Mouse (Mus musculus): ENCODE data around the gene Jdp2. TPM values are rescaled to one million over a fixed set of nuclear protein-coding genes. Genes with fewer than 3 reads are reported as not detected.

The Jdp2 gene
- total and polyA plus RNA-seq, 2 experiments from 2014 or later, result 0.89 to 15.4 TPM

- Histone ChIP-seq H3K27me3 (ENCODE audit: insufficient read depth, low read length) (no peaks in the 10 kb centered on the region), H3K4me1 (ENCODE audit: insufficient read depth, low read length) (peaks cover 33% of the 10 kb centered on the region), H3K9ac (replicated peaks; ENCODE audit: low read length) (peak overlapping the region; percentile 95), H3K9me3 (ENCODE audit: low read length) (no peaks in the 10 kb centered on the region), H3K27ac (peak overlapping the region; percentile 95), H3K4me3 (ENCODE audit: low read length) (peak overlapping the region; percentile 91), H3K36me3 (ENCODE audit: insufficient read depth, low read length) (no peaks in the 10 kb centered on the region), H3K4me2 (ENCODE audit: low read depth, low read length) (peak overlapping the region; percentile 84)
- no peak for TF ChIP-seq CTCF (IDR thresholded peaks at IDR 0.05; ENCODE audit: low read depth)
- under 1% methylated on average over 28 of the region's 49 CpGs for WGBS
- ATAC-seq, result peak; percentile 74
- peak; percentile 54 for DNase-seq (ENCODE audit: low spot score)
Measured at GRCm38 (mm10) chr12:85599478-85600152, 788 bp downstream of the Jdp2 start.

GRCm38 (mm10) chr12:85600637-85601036 is 1.8 kb downstream of the Jdp2 start:
- Histone ChIP-seq H3K27me3 (ENCODE audit: insufficient read depth, low read length) (no peaks in the 10 kb centered on the region), H3K4me3 (ENCODE audit: low read length) (peak overlapping the region; percentile 91), H3K4me1 (ENCODE audit: insufficient read depth, low read length) (peaks cover 33% of the 10 kb centered on the region), H3K9me3 (ENCODE audit: low read length) (no peaks in the 10 kb centered on the region), H3K9ac (replicated peaks; ENCODE audit: low read length) (peak overlapping the region; percentile 95; the same call in 1 of the 2 replicates), H3K27ac (no peak overlapping the region), H3K4me2 (ENCODE audit: low read depth, low read length) (peak overlapping the region; percentile 84), H3K36me3 (ENCODE audit: insufficient read depth, low read length) (no peaks in the 10 kb centered on the region)
- ATAC-seq (no peak), DNase-seq (ENCODE audit: low spot score) (no peak)
- no peak for TF ChIP-seq CTCF (IDR thresholded peaks at IDR 0.05; ENCODE audit: low read depth)
- 45% methylated on average over 7 of the region's 7 CpGs for WGBS

DNA sequence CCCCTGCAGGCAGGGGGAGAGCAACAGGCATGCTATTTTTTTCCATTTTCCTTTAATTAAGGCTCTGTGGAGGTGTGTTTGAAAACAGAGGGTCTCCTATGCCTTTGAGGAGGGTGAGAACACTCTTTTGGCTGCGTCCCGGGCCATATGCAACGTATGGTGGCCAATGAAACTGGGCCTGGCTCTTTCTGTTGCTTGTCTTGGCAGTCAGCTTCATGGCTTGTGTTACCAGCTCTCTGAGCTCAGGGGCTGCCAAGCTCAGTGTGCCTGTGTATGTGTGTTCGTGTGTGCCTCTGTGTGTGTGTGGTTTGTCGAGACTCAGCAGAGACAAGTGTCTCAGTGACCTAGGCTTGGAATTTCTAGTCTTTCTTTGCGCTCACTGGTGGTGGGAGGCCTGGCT is 2.7 kb downstream of the Jdp2 start:
- Histone ChIP-seq H3K27me3 (ENCODE audit: insufficient read depth, low read length) (no peaks in the 10 kb centered on the region), H3K4me2 (ENCODE audit: low read depth, low read length) (peak overlapping the region; percentile 84), H3K36me3 (ENCODE audit: insufficient read depth, low read length) (no peaks in the 10 kb centered on the region), H3K9me3 (ENCODE audit: low read length) (no peaks in the 10 kb centered on the region), H3K27ac (no peak overlapping the region), H3K9ac (replicated peaks; ENCODE audit: low read length) (no peak overlapping the region), H3K4me1 (ENCODE audit: insufficient read depth, low read length) (peaks cover 33% of the 10 kb centered on the region), H3K4me3 (ENCODE audit: low read length) (no peak overlapping the region)
- ATAC-seq (no peak), DNase-seq (ENCODE audit: low spot score) (no peak)
- 68% methylated on average over 6 of the region's 6 CpGs for WGBS
- no peak for TF ChIP-seq CTCF (IDR thresholded peaks at IDR 0.05; ENCODE audit: low read depth)

GRCm38 (mm10) chr12:85602153-85602552 is 3.3 kb downstream of the Jdp2 start:
- DNase-seq (ENCODE audit: low spot score) (no peak), ATAC-seq (no peak)
- Histone ChIP-seq H3K4me2 (ENCODE audit: low read depth, low read length) (0 out of 2 replicates have a peak overlapping the region, but pooled peaks have one; percentile 7), H3K4me1 (ENCODE audit: insufficient read depth, low read length) (peaks cover 33% of the 10 kb centered on the region), H3K4me3 (ENCODE audit: low read length) (no peak overlapping the region), H3K36me3 (ENCODE audit: insufficient read depth, low read length) (no peaks in the 10 kb centered on the region), H3K27ac (no peak overlapping the region), H3K9ac (replicated peaks; ENCODE audit: low read length) (no peak overlapping the region), H3K27me3 (ENCODE audit: insufficient read depth, low read length) (no peaks in the 10 kb centered on the region), H3K9me3 (ENCODE audit: low read length) (no peaks in the 10 kb centered on the region)
- 76% methylated on average over 2 of the region's 2 CpGs for WGBS
- no peak for TF ChIP-seq CTCF (IDR thresholded peaks at IDR 0.05; ENCODE audit: low read depth)

- no peak for DNase-seq (ENCODE audit: low spot score)
- Histone ChIP-seq H3K27ac (no peak overlapping the region), H3K36me3 (ENCODE audit: insufficient read depth, low read length) (no peaks in the 10 kb centered on the region), H3K9ac (replicated peaks; ENCODE audit: low read length) (no peak overlapping the region), H3K4me3 (ENCODE audit: low read length) (no peak overlapping the region), H3K27me3 (ENCODE audit: insufficient read depth, low read length) (no peaks in the 10 kb centered on the region), H3K4me2 (ENCODE audit: low read depth, low read length) (no peak overlapping the region), H3K4me1 (ENCODE audit: insufficient read depth, low read length) (peaks cover 33% of the 10 kb centered on the region), H3K9me3 (ENCODE audit: low read length) (no peaks in the 10 kb centered on the region)
- ATAC-seq, result no peak
- 82% methylated on average over 12 of the region's 12 CpGs for WGBS
- TF ChIP-seq CTCF (IDR thresholded peaks at IDR 0.05; ENCODE audit: low read depth), result no peak
Measured at GRCm38 (mm10) chr12:85602811-85603210, 4.0 kb downstream of the Jdp2 start.

- no peaks in the 10 kb centered on the region for H3K9me3 ChIP-seq (ENCODE audit: low read length)
- H3K4me1 ChIP-seq (ENCODE audit: insufficient read depth, low read length), result peaks cover 27% of the 10 kb centered on the region
- DNase-seq (ENCODE audit: low spot score), result no peak
- H3K27ac ChIP-seq, result no peak overlapping the region
- no peak for ATAC-seq
- 0 out of 2 replicates have a peak, but pooled peaks cover 5% of the 10 kb centered on the region for H3K36me3 ChIP-seq (ENCODE audit: insufficient read depth, low read length)
- WGBS, result 59% methylated on average over 9 of the region's 9 CpGs
- H3K4me3 ChIP-seq (ENCODE audit: low read length), result no peak overlapping the region
- TF ChIP-seq CTCF (IDR thresholded peaks at IDR 0.05; ENCODE audit: low read depth), result no peak
- H3K9ac ChIP-seq (replicated peaks; ENCODE audit: low read length), result no peak overlapping the region
- H3K27me3 ChIP-seq (ENCODE audit: insufficient read depth, low read length), result no peaks in the 10 kb centered on the region
- H3K4me2 ChIP-seq (ENCODE audit: low read depth, low read length), result no peak overlapping the region
Measured at GRCm38 (mm10) chr12:85603767-85604166, 4.9 kb downstream of the Jdp2 start.

DNA sequence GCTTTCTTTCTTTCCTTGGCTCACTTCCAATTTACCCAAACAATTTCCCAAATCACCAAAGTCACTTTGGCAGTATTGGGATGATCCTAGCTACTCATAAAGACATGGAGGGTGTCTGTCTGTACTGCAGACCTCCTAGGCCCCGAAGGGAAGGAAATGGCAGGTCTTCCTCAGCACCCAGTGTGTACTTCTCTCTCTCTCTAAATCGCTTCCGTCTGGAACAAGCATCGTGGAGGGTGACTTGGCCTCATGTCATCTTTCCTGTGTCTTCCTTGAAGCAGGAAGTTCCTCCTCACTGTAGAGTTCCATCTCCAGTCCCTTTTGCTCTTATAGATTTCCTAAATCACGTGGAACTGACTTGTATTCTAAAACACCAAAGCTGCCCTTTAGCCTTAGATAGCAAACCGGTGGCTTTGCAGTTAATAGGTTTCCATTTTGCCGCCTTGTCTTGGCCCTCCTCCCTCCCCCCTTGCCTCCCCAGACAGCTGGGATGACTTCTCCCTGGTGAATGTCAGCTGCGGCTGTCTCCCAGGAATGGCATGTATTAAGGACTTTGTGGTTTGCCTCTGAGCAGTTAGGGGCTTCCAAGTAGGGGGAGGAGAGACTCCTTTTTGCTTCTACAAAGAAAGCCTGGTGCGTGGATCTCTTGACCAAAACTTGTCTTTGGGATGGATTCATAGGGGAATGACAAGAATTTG is 5.6 kb downstream of the Jdp2 start:
- Histone ChIP-seq H3K9ac (replicated peaks; ENCODE audit: low read length) (no peak overlapping the region), H3K9me3 (ENCODE audit: low read length) (no peaks in the 10 kb centered on the region), H3K4me1 (ENCODE audit: insufficient read depth, low read length) (peaks cover 27% of the 10 kb centered on the region), H3K4me3 (ENCODE audit: low read length) (no peak overlapping the region), H3K27ac (no peak overlapping the region), H3K36me3 (ENCODE audit: insufficient read depth, low read length) (peaks cover 8% of the 10 kb centered on the region; the same call in 1 of the 2 replicates), H3K27me3 (ENCODE audit: insufficient read depth, low read length) (no peaks in the 10 kb centered on the region), H3K4me2 (ENCODE audit: low read depth, low read length) (no peak overlapping the region)
- no peak for TF ChIP-seq CTCF (IDR thresholded peaks at IDR 0.05; ENCODE audit: low read depth)
- WGBS, result 47% methylated on average over 9 of the region's 9 CpGs
- DNase-seq (ENCODE audit: low spot score) (peak; percentile 14), ATAC-seq (no peak)

Measured in hindbrain, postnatal 0 days (tissue).